Mouse (Mus musculus) heart, postnatal 0 days (tissue): ENCODE data around the gene Arrdc3. TPM values are rescaled to one million over a fixed set of nuclear protein-coding genes. Genes with fewer than 3 reads are reported as not detected.

Source experiments
- ATAC-seq: fragments of 200-750 bp; cut with Nextera tagmentation; 2 replicates; pipeline ENCODE4 v1.8.0; 2017; ENCODE audit warnings: low read depth, moderate number of reproducible peaks, moderate library complexity; ENCODE audit not compliant: insufficient read depth
- DNase-seq: peaks from one replicate; pipeline ENCODE4 v3.0.0-alpha.2; 2016; ENCODE audit warnings: low spot score
- H3K27ac ChIP-seq: fragments of 300-500 bp; sonication (generic); 2 replicates; pipeline ENCODE4 v1.5.1; 2014; ENCODE audit warnings: low read depth, mild to moderate bottlenecking
- H3K27me3 ChIP-seq: fragments of 300-500 bp; sonication (generic); 2 replicates; pipeline ENCODE4 v1.6.1; 2014; ENCODE audit warnings: low read length, mixed read lengths; ENCODE audit not compliant: control insufficient read depth, insufficient read depth
- H3K36me3 ChIP-seq: fragments of 300-500 bp; sonication (generic); replicated peaks from 2 replicates; pipeline ENCODE4 v1.6.1; 2014; ENCODE audit warnings: low read length, mixed read lengths; ENCODE audit not compliant: control insufficient read depth, insufficient read depth
- H3K4me1 ChIP-seq: fragments of 300-500 bp; sonication (generic); 2 replicates; pipeline ENCODE4 v1.6.1; 2014; ENCODE audit warnings: antibody characterized with exemption; ENCODE audit not compliant: control insufficient read depth, insufficient read depth
- H3K4me2 ChIP-seq: fragments of 300-500 bp; sonication (generic); 2 replicates; pipeline ENCODE4 v1.6.1; 2014; ENCODE audit warnings: low read depth, mild to moderate bottlenecking, low read length, moderate library complexity
- H3K4me3 ChIP-seq: fragments of 300-500 bp; sonication (generic); 2 replicates; pipeline ENCODE4 v1.5.1; 2014; ENCODE audit warnings: low read depth, low read length
- H3K9ac ChIP-seq: fragments of 300-500 bp; sonication (generic); replicated peaks from 2 replicates; pipeline ENCODE4 v1.6.1; 2014; ENCODE audit warnings: low read depth, low read length, mixed read lengths
- H3K9me3 ChIP-seq: fragments of 300-500 bp; sonication (generic); replicated peaks from 2 replicates; pipeline ENCODE4 v1.6.1; 2016; ENCODE audit warnings: low read length; ENCODE audit not compliant: control insufficient read depth
- CTCF ChIP-seq: IDR thresholded peaks from 2 replicates; pipeline ENCODE4 v1.5.1; 2016; ENCODE audit warnings: antibody characterized with exemption, control low read depth, low read depth
- EP300 ChIP-seq: IDR thresholded peaks from 2 replicates; pipeline ENCODE4 v1.6.1; 2016; ENCODE audit warnings: antibody characterized with exemption, low read depth
- WGBS: fragments of 180-500 bp; shearing (Covaris S2); extraction: QIAGEN DNeasy Blood & Tissue Kit; methylation state at CpG from one replicate; pipeline ENCODE4 v1.1.7; 2014; 5-methylcytosine and 5-hydroxymethylcytosine counted together
- polyA plus RNA-seq: library from polyadenylated mRNA; unstranded; fragments of >200 nt; fragmentation: Nextera tagmentation; extraction: Ambion mirVana; gene quantifications from 2 replicates; pipeline ENCODE4 v1.2.1, GENCODE M21; 2015
- total RNA-seq: library from RNA; depleted of rRNA; stranded (reverse); fragments of >200 nt; gene quantifications from 2 replicates; pipeline ENCODE4 v1.2.3, GENCODE M21; 2014; ENCODE audit warnings: low replicate concordance

The Arrdc3 gene
- total and polyA plus RNA-seq, 2 experiments from 2014 or later: 36.9 to 87.3 TPM

GRCm38 (mm10) chr13:80921593-80922327 is 38.6 kb downstream of the Arrdc3 start:
- Histone ChIP-seq H3K9ac (no peak overlapping the region), H3K36me3 (no peaks in the 10 kb centered on the region), H3K9me3 (no peaks in the 10 kb centered on the region), H3K4me1 (no peaks in the 10 kb centered on the region), H3K4me2 (no peak overlapping the region), H3K4me3 (no peak overlapping the region), H3K27me3 (no peaks in the 10 kb centered on the region), H3K27ac (no peak overlapping the region)
- TF ChIP-seq CTCF: no peak
- no peak for TF ChIP-seq EP300
- ATAC-seq (no peak), DNase-seq (no peak)
- 78% methylated on average over 7 of the region's 7 CpGs for WGBS

- Histone ChIP-seq H3K4me1 (no peaks in the 10 kb centered on the region), H3K36me3 (no peaks in the 10 kb centered on the region), H3K4me3 (no peak overlapping the region), H3K27ac (no peak overlapping the region), H3K9ac (no peak overlapping the region), H3K9me3 (no peaks in the 10 kb centered on the region), H3K27me3 (no peaks in the 10 kb centered on the region), H3K4me2 (no peak overlapping the region)
- 75% methylated on average over 7 of the region's 7 CpGs for WGBS
- TF ChIP-seq EP300 (no peak), CTCF (no peak)
- no peak for DNase-seq
- no peak for ATAC-seq
These were observed 45.0 kb downstream of the Arrdc3 start for GRCm38 (mm10) chr13:80928187-80928586.

- ATAC-seq: no peak
These were observed 46.8 kb downstream of the Arrdc3 start for GRCm38 (mm10) chr13:80930030-80930429.

GRCm38 (mm10) chr13:80932816-80933402 is 49.7 kb downstream of the Arrdc3 start:
- TF ChIP-seq EP300 (no peak), CTCF (no peak)
- 64% methylated on average over 5 of the region's 5 CpGs for WGBS
- H3K4me1 ChIP-seq: 0 out of 2 replicates have a peak, but pooled peaks cover 4% of the 10 kb centered on the region
- H3K9me3 ChIP-seq: no peaks in the 10 kb centered on the region
- DNase-seq: no peak
- no peak overlapping the region for H3K4me3 ChIP-seq
- H3K27ac ChIP-seq: no peak overlapping the region
- H3K36me3 ChIP-seq: no peaks in the 10 kb centered on the region
- H3K9ac ChIP-seq: no peak overlapping the region
- no peaks in the 10 kb centered on the region for H3K27me3 ChIP-seq
- ATAC-seq: no peak
- H3K4me2 ChIP-seq: no peak overlapping the region

More at GRCm38 (mm10) chr13:80930030-80930429, 46.8 kb downstream of the Arrdc3 start:
- Histone ChIP-seq H3K9me3 (no peaks in the 10 kb centered on the region), H3K36me3 (no peaks in the 10 kb centered on the region), H3K9ac (no peak overlapping the region), H3K4me1 (no peaks in the 10 kb centered on the region), H3K27me3 (no peaks in the 10 kb centered on the region), H3K4me3 (no peak overlapping the region), H3K27ac (no peak overlapping the region), H3K4me2 (no peak overlapping the region)
- 65% methylated on average over 4 of the region's 4 CpGs for WGBS
- TF ChIP-seq EP300 (no peak), CTCF (no peak)
- no peak for DNase-seq

GRCm38 (mm10) chr13:80936426-80936825 is 53.2 kb downstream of the Arrdc3 start:
- ATAC-seq (peak; percentile 21; the same call in 1 of the 2 replicates), DNase-seq (no peak)
- Histone ChIP-seq H3K27ac (no peak overlapping the region), H3K4me2 (no peak overlapping the region), H3K4me3 (no peak overlapping the region), H3K9me3 (no peaks in the 10 kb centered on the region), H3K36me3 (no peaks in the 10 kb centered on the region), H3K27me3 (no peaks in the 10 kb centered on the region), H3K4me1 (peaks cover 18% of the 10 kb centered on the region; the same call in 1 of the 2 replicates), H3K9ac (no peak overlapping the region)
- 46% methylated on average over 2 of the region's 2 CpGs for WGBS
- TF ChIP-seq CTCF: no peak
- no peak for TF ChIP-seq EP300
